Mouse (Mus musculus): ENCODE data around the gene Eno4. TPM values are rescaled to one million over a fixed set of nuclear protein-coding genes. Genes with fewer than 3 reads are reported as not detected.
A peak's percentile ranks its signal among the peaks of the same experiment; 100 is the strongest.
"Not testable (repeated sequence)": the region's sequence is repeated elsewhere in the genome, so short reads cannot be mapped to it uniquely, and the experiment has no call there.

The Eno4 gene
- polyA plus RNA-seq (2015; fragmentation: Nextera tagmentation; extraction: Ambion mirVana), result 0.24 and 0.26 TPM in 2 replicates

GRCm38 (mm10) chr19:58942841-58943828 lies at the start of gene Eno4, which contains the start of gene Hspa12a:
Eno4 (plus strand) TSS chr19:58943425.
Hspa12a (minus strand) TSS chr19:58943654.
- peak within 1 kb of the TSS; percentile 67 for H3K4me3 ChIP-seq
- H3K9me3 ChIP-seq, result no peaks in the 10 kb centered on the region
- peak within 1 kb of the TSS; percentile 87 for H3K9ac ChIP-seq
- H3K4me2 ChIP-seq, result peak within 1 kb of the TSS; percentile 95
- peaks cover 10% of the 10 kb centered on the region; the same call in 1 of the 2 replicates for H3K27me3 ChIP-seq
- WGBS, result under 1% methylated on average over 65 of the region's 65 CpGs
- peaks cover 14% of the 10 kb centered on the region for H3K4me1 ChIP-seq
- ATAC-seq (ENCODE audit: insufficient number of reproducible peaks, insufficient read depth, low FRiP score, low TSS enrichment, low read depth), result peak; percentile 93
- H3K27ac ChIP-seq, result peak within 1 kb of the TSS; percentile 81
- no peaks in the 10 kb centered on the region for H3K36me3 ChIP-seq

- Histone ChIP-seq H3K36me3 (no peaks in the 10 kb centered on the region), H3K4me3 (no peak overlapping the region), H3K9ac (no peak overlapping the region), H3K27ac (no peak overlapping the region), H3K27me3 (no peaks in the 10 kb centered on the region), H3K9me3 (no peaks in the 10 kb centered on the region), H3K4me2 (no peak overlapping the region), H3K4me1 (no peaks in the 10 kb centered on the region)
- WGBS, result 81% methylated on average over 3 of the region's 3 CpGs
- no peak for ATAC-seq (ENCODE audit: insufficient number of reproducible peaks, insufficient read depth, low FRiP score, low TSS enrichment, low read depth)
These were observed 47.0 kb upstream of the Eno4 start for GRCm38 (mm10) chr19:58896216-58896615.

- H3K4me1 ChIP-seq; H3K9me3 ChIP-seq; H3K9ac ChIP-seq; H3K36me3 ChIP-seq; H3K4me2 ChIP-seq; H3K27ac ChIP-seq; ATAC-seq (ENCODE audit: insufficient number of reproducible peaks, insufficient read depth, low FRiP score, low TSS enrichment, low read depth); H3K27me3 ChIP-seq; H3K4me3 ChIP-seq: not testable (repeated sequence)
- 88% methylated on average over 10 of the region's 10 CpGs for WGBS
These were observed 42.8 kb upstream of the Eno4 start for GRCm38 (mm10) chr19:58900471-58900870.

GRCm38 (mm10) chr19:58903079-58903898 lies 39.9 kb upstream of the Eno4 start:
- H3K4me1 ChIP-seq, result 0 out of 2 replicates have a peak, but pooled peaks cover 4% of the 10 kb centered on the region
- H3K27me3 ChIP-seq, result peaks cover 18% of the 10 kb centered on the region
- no peak overlapping the region for H3K27ac ChIP-seq
- peak overlapping the region; percentile 59 for H3K4me2 ChIP-seq
- no peak for ATAC-seq (ENCODE audit: insufficient number of reproducible peaks, insufficient read depth, low FRiP score, low TSS enrichment, low read depth)
- H3K9ac ChIP-seq, result 0 out of 2 replicates have a peak overlapping the region, but pooled peaks have one; percentile 46
- no peaks in the 10 kb centered on the region for H3K9me3 ChIP-seq
- H3K36me3 ChIP-seq, result no peaks in the 10 kb centered on the region
- 57% methylated on average over 7 of the region's 7 CpGs for WGBS
- peak overlapping the region; percentile 34 for H3K4me3 ChIP-seq

GRCm38 (mm10) chr19:58903899-58904327 lies 39.3 kb upstream of the Eno4 start:
- under 1% methylated on average over 11 of the region's 11 CpGs for WGBS
- 0 out of 2 replicates have a peak, but pooled peaks cover 4% of the 10 kb centered on the region for H3K4me1 ChIP-seq
- peak overlapping the region; percentile 34 for H3K4me3 ChIP-seq
- ATAC-seq (ENCODE audit: insufficient number of reproducible peaks, insufficient read depth, low FRiP score, low TSS enrichment, low read depth), result no peak
- H3K27ac ChIP-seq, result no peak overlapping the region
- H3K36me3 ChIP-seq, result no peaks in the 10 kb centered on the region
- peaks cover 18% of the 10 kb centered on the region for H3K27me3 ChIP-seq
- 0 out of 2 replicates have a peak overlapping the region, but pooled peaks have one; percentile 46 for H3K9ac ChIP-seq
- peak overlapping the region; percentile 59 for H3K4me2 ChIP-seq
- H3K9me3 ChIP-seq, result no peaks in the 10 kb centered on the region

GRCm38 (mm10) chr19:58906685-58907084 lies 36.5 kb upstream of the Eno4 start:
- Histone ChIP-seq H3K4me1 (peaks cover 7% of the 10 kb centered on the region; the same call in 1 of the 2 replicates), H3K27me3 (peaks cover 18% of the 10 kb centered on the region), H3K4me2 (no peak overlapping the region), H3K36me3 (no peaks in the 10 kb centered on the region), H3K27ac (no peak overlapping the region), H3K9me3 (no peaks in the 10 kb centered on the region), H3K9ac (no peak overlapping the region), H3K4me3 (no peak overlapping the region)
- WGBS, result 48% methylated on average over 9 of the region's 9 CpGs
- ATAC-seq (ENCODE audit: insufficient number of reproducible peaks, insufficient read depth, low FRiP score, low TSS enrichment, low read depth), result no peak

GRCm38 (mm10) chr19:58908018-58908417 lies 35.2 kb upstream of the Eno4 start:
- no peaks in the 10 kb centered on the region for H3K36me3 ChIP-seq
- H3K9ac ChIP-seq, result no peak overlapping the region
- H3K27me3 ChIP-seq, result peaks cover 25% of the 10 kb centered on the region
- H3K4me2 ChIP-seq, result no peak overlapping the region
- ATAC-seq (ENCODE audit: insufficient number of reproducible peaks, insufficient read depth, low FRiP score, low TSS enrichment, low read depth), result no peak
- H3K27ac ChIP-seq, result no peak overlapping the region
- H3K4me3 ChIP-seq, result no peak overlapping the region
- no peaks in the 10 kb centered on the region for H3K9me3 ChIP-seq
- WGBS, result 61% methylated on average over 10 of the region's 10 CpGs
- H3K4me1 ChIP-seq, result peaks cover 7% of the 10 kb centered on the region; the same call in 1 of the 2 replicates

- Histone ChIP-seq H3K27me3 (peaks cover 25% of the 10 kb centered on the region), H3K36me3 (no peaks in the 10 kb centered on the region), H3K27ac (no peak overlapping the region), H3K4me3 (peak overlapping the region; percentile 44), H3K9me3 (no peaks in the 10 kb centered on the region), H3K4me2 (peak overlapping the region; percentile 59), H3K4me1 (peaks cover 3% of the 10 kb centered on the region; the same call in 1 of the 2 replicates), H3K9ac (peak overlapping the region; percentile 65)
- ATAC-seq (ENCODE audit: insufficient number of reproducible peaks, insufficient read depth, low FRiP score, low TSS enrichment, low read depth), result 0 out of 2 replicates have a peak, but pooled peaks have one; percentile 26
- WGBS, result 2% methylated on average over 11 of the region's 11 CpGs
These were observed 32.3 kb upstream of the Eno4 start for GRCm38 (mm10) chr19:58910941-58911368.

- 0 out of 2 replicates have a peak, but pooled peaks have one; percentile 10 for ATAC-seq (ENCODE audit: insufficient number of reproducible peaks, insufficient read depth, low FRiP score, low TSS enrichment, low read depth)
- peak overlapping the region; percentile 65 for H3K9ac ChIP-seq
- no peaks in the 10 kb centered on the region for H3K9me3 ChIP-seq
- H3K27me3 ChIP-seq, result peaks cover 25% of the 10 kb centered on the region
- H3K4me3 ChIP-seq, result peak overlapping the region; percentile 44
- 9% methylated on average over 9 of the region's 9 CpGs for WGBS
- peaks cover 3% of the 10 kb centered on the region; the same call in 1 of the 2 replicates for H3K4me1 ChIP-seq
- peak overlapping the region; percentile 59 for H3K4me2 ChIP-seq
- no peaks in the 10 kb centered on the region for H3K36me3 ChIP-seq
- H3K27ac ChIP-seq, result no peak overlapping the region
These were observed 31.8 kb upstream of the Eno4 start for GRCm38 (mm10) chr19:58911386-58911785.

- no peak for ATAC-seq (ENCODE audit: insufficient number of reproducible peaks, insufficient read depth, low FRiP score, low TSS enrichment, low read depth)
- no peak overlapping the region for H3K4me3 ChIP-seq
- H3K9ac ChIP-seq, result no peak overlapping the region
- no peak overlapping the region for H3K4me2 ChIP-seq
- H3K9me3 ChIP-seq, result no peaks in the 10 kb centered on the region
- peaks cover 39% of the 10 kb centered on the region for H3K27me3 ChIP-seq
- H3K4me1 ChIP-seq, result peaks cover 3% of the 10 kb centered on the region; the same call in 1 of the 2 replicates
- WGBS, result 84% methylated on average over 6 of the region's 6 CpGs
- no peak overlapping the region for H3K27ac ChIP-seq
- H3K36me3 ChIP-seq, result no peaks in the 10 kb centered on the region
These were observed 29.9 kb upstream of the Eno4 start for GRCm38 (mm10) chr19:58913301-58913700.

GRCm38 (mm10) chr19:58918597-58918996 lies 24.6 kb upstream of the Eno4 start:
- H3K36me3 ChIP-seq, result no peaks in the 10 kb centered on the region
- H3K27me3 ChIP-seq, result peaks cover 44% of the 10 kb centered on the region
- no peak for ATAC-seq (ENCODE audit: insufficient number of reproducible peaks, insufficient read depth, low FRiP score, low TSS enrichment, low read depth)
- no peak overlapping the region for H3K27ac ChIP-seq
- H3K4me1 ChIP-seq, result peaks cover 7% of the 10 kb centered on the region
- peak overlapping the region; percentile 36; the same call in 1 of the 2 replicates for H3K9ac ChIP-seq
- no peaks in the 10 kb centered on the region for H3K9me3 ChIP-seq
- H3K4me2 ChIP-seq, result peak overlapping the region; percentile 30
- 5% methylated on average over 11 of the region's 11 CpGs for WGBS
- H3K4me3 ChIP-seq, result peak overlapping the region; percentile 3; the same call in 1 of the 2 replicates

Data from embryonic facial prominence, embryonic 13.5 days (tissue).